Mouse (Mus musculus) midbrain, embryonic 12.5 days (tissue): ENCODE data around the gene Zfp941. TPM values are rescaled to one million over a fixed set of nuclear protein-coding genes. Genes with fewer than 3 reads are reported as not detected.
"Not testable (repeated sequence)": the region's sequence is repeated elsewhere in the genome, so short reads cannot be mapped to it uniquely, and the experiment has no call there.

Source experiments
- ATAC-seq: fragments of 200-750 bp; cut with Nextera tagmentation; 2 replicates; pipeline ENCODE4 v1.8.0; 2017; ENCODE audit warnings: low read depth, moderate TSS enrichment, moderate library complexity; ENCODE audit not compliant: low FRiP score
- H3K27ac ChIP-seq: fragments of 300-500 bp; sonication (generic); replicated peaks from 2 replicates; pipeline ENCODE4 v1.5.1; 2016; ENCODE audit warnings: mild to moderate bottlenecking
- H3K27me3 ChIP-seq: fragments of 300-500 bp; sonication (generic); 2 replicates; pipeline ENCODE4 v1.6.1; 2016; ENCODE audit warnings: mild to moderate bottlenecking
- H3K36me3 ChIP-seq: fragments of 300-500 bp; sonication (generic); 2 replicates; pipeline ENCODE4 v1.6.1; 2016
- H3K4me1 ChIP-seq: fragments of 300-500 bp; sonication (generic); 2 replicates; pipeline ENCODE4 v1.6.1; 2016
- H3K4me2 ChIP-seq: fragments of 300-500 bp; sonication (generic); replicated peaks from 2 replicates; pipeline ENCODE4 v1.6.1; 2016; ENCODE audit warnings: mild to moderate bottlenecking, moderate library complexity
- H3K4me3 ChIP-seq: fragments of 300-500 bp; sonication (generic); 2 replicates; pipeline ENCODE4 v1.5.1; 2016; ENCODE audit warnings: mild to moderate bottlenecking
- H3K9ac ChIP-seq: fragments of 300-500 bp; sonication (generic); replicated peaks from 2 replicates; pipeline ENCODE4 v1.6.1; 2016; ENCODE audit warnings: mild to moderate bottlenecking, moderate library complexity
- H3K9me3 ChIP-seq: fragments of 300-500 bp; sonication (generic); 2 replicates; pipeline ENCODE4 v1.6.1; 2016; ENCODE audit warnings: mild to moderate bottlenecking
- WGBS: fragments of 180-500 bp; shearing (Covaris S2); methylation state at CpG from one replicate; pipeline ENCODE4 v1.1.7; 2016; 5-methylcytosine and 5-hydroxymethylcytosine counted together
- polyA plus RNA-seq: library from polyadenylated mRNA; unstranded; fragments of >200 nt; fragmentation: Nextera tagmentation; extraction: Ambion mirVana; gene quantifications from 2 replicates; pipeline ENCODE4 v1.2.1, GENCODE M21; 2016

The Zfp941 gene
- polyA plus RNA-seq, 1 experiment from 2014 or later = 10.1 TPM

- no peak for ATAC-seq
- Histone ChIP-seq H3K4me1 (no peaks in the 10 kb centered on the region), H3K36me3 (peaks cover 31% of the 10 kb centered on the region), H3K9me3 (no peaks in the 10 kb centered on the region), H3K27me3 (no peaks in the 10 kb centered on the region), H3K4me3 (no peak overlapping the region), H3K27ac (no peak overlapping the region), H3K4me2 (no peak overlapping the region), H3K9ac (no peak overlapping the region)
- WGBS = 93% methylated on average over 6 of the region's 6 CpGs
These were observed 11.5 kb downstream of the Zfp941 start for GRCm38 (mm10) chr7:140810496-140810895.

DNA sequence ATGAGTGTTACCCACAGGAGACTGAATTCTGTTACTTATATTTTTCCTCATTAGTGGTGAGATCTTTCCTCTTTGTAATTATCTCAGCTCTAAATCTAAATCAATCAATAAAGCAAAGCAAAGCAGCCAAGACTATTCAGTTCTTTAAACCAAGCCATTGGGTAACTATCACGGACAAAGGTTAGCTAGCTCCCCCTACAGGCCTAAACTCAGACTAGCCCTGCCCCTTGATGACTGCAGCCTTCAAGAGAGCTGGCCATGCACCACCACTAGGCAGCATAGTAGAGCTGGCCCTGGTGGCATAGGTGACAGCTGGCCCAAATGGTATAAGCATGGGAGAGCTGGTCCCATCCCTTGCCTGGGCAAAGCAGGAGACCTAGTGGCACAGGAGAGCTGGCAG is 16.3 kb downstream of the Zfp941 start:
- H3K9me3 ChIP-seq = no peaks in the 10 kb centered on the region
- no peak overlapping the region for H3K4me2 ChIP-seq
- H3K4me1 ChIP-seq = no peaks in the 10 kb centered on the region
- peaks cover 5% of the 10 kb centered on the region; the same call in 1 of the 2 replicates for H3K36me3 ChIP-seq
- H3K4me3 ChIP-seq = no peak overlapping the region
- no peak overlapping the region for H3K27ac ChIP-seq
- 19% methylated on average over 1 of the region's 1 CpGs for WGBS
- no peak overlapping the region for H3K9ac ChIP-seq
- H3K27me3 ChIP-seq = no peaks in the 10 kb centered on the region
- no peak for ATAC-seq

DNA sequence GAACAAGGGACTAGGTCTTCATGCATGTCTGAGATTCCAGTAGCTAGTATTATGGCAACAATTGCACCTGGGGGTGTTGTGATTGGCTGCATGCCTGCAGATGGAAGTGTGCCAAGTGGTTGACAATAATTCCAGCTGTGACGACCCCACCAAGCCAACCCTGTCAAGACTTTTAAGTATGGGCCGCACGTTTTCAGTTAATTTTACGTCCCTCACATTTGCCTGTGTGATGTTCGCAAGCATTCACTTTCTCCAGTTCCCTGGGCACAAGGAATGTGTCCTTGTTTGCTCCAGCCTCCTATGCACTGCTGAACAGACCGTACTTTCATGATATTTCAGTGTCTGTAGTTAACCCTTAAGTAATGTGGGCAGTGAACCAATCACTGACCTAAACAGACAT is 19.3 kb downstream of the Zfp941 start:
- H3K27ac ChIP-seq = no peak overlapping the region
- no peak overlapping the region for H3K4me2 ChIP-seq
- WGBS = 83% methylated on average over 6 of the region's 6 CpGs
- H3K4me3 ChIP-seq = no peak overlapping the region
- no peak overlapping the region for H3K9ac ChIP-seq
- H3K4me1 ChIP-seq = no peaks in the 10 kb centered on the region
- no peaks in the 10 kb centered on the region for H3K27me3 ChIP-seq
- H3K9me3 ChIP-seq = no peaks in the 10 kb centered on the region
- no peaks in the 10 kb centered on the region for H3K36me3 ChIP-seq
- no peak for ATAC-seq

- no peaks in the 10 kb centered on the region for H3K27me3 ChIP-seq
- no peaks in the 10 kb centered on the region for H3K9me3 ChIP-seq
- H3K9ac ChIP-seq = no peak overlapping the region
- H3K27ac ChIP-seq = no peak overlapping the region
- H3K4me2 ChIP-seq = no peak overlapping the region
- H3K36me3 ChIP-seq = no peaks in the 10 kb centered on the region
- ATAC-seq = no peak
- WGBS = 66% methylated on average over 2 of the region's 2 CpGs
- H3K4me3 ChIP-seq = no peak overlapping the region
- H3K4me1 ChIP-seq = no peaks in the 10 kb centered on the region
These were observed 23.8 kb downstream of the Zfp941 start for GRCm38 (mm10) chr7:140798212-140798611.

DNA sequence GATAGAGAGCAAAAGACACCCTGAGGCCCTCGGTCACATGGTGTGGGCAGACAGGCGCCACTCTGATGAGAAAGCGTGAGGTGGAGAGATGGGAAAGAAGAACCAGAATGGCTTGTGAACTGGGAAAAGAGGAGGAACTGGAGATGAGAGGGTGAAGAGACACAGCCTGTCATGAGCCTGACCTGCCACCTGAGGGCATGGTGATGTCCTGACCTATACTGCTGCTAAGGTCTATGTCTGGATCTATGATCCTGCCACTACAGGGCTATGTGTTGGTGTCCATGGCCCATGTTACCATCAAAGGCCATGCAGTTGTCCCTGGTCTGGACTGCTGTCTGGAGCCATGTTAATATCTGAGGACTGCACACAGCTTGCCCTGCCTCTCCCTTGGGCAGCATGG is 24.4 kb downstream of the Zfp941 start:
- WGBS = 89% methylated on average over 3 of the region's 3 CpGs

GRCm38 (mm10) chr7:140793541-140793940 is 28.4 kb downstream of the Zfp941 start:
- H3K36me3 ChIP-seq = no peaks in the 10 kb centered on the region
- no peak overlapping the region for H3K4me3 ChIP-seq
- no peaks in the 10 kb centered on the region for H3K4me1 ChIP-seq
- H3K9ac ChIP-seq = no peak overlapping the region
- no peak for ATAC-seq
- no peaks in the 10 kb centered on the region for H3K27me3 ChIP-seq
- H3K4me2 ChIP-seq = no peak overlapping the region
- H3K27ac ChIP-seq = no peak overlapping the region
- H3K9me3 ChIP-seq = no peaks in the 10 kb centered on the region
- WGBS = 83% methylated on average over 4 of the region's 4 CpGs

More for the DNA sequence above, 24.4 kb downstream of the Zfp941 start:
- H3K36me3 ChIP-seq = no peaks in the 10 kb centered on the region
- H3K4me2 ChIP-seq = no peak overlapping the region
- H3K9ac ChIP-seq = no peak overlapping the region
- H3K4me1 ChIP-seq = no peaks in the 10 kb centered on the region
- H3K9me3 ChIP-seq = no peaks in the 10 kb centered on the region
- ATAC-seq = no peak
- no peak overlapping the region for H3K27ac ChIP-seq
- H3K27me3 ChIP-seq = no peaks in the 10 kb centered on the region
- H3K4me3 ChIP-seq = no peak overlapping the region

DNA sequence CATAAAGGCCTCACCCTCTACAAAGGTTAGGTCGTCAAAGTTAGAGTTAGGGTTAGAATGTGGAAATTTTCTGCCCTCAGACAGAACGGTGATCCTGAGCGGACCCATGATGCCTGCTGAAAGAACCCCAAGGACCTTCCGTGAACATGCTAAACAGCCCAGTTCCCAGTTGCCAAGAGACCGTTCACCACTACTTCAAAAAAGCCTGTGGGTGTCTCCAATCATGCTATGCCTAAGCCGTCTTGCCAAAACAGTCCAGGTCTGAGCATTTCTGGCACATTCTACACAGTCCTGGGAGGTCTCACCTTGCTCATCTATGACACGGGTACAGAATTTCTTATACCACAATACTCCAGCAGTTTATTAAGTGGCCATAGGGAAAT is 33.9 kb downstream of the Zfp941 start:
- ATAC-seq = no peak
- H3K27me3 ChIP-seq = no peaks in the 10 kb centered on the region
- WGBS = 83% methylated on average over 7 of the region's 7 CpGs
- H3K4me2 ChIP-seq = no peak overlapping the region
- no peaks in the 10 kb centered on the region for H3K9me3 ChIP-seq
- no peak overlapping the region for H3K4me3 ChIP-seq
- H3K4me1 ChIP-seq = no peaks in the 10 kb centered on the region
- no peaks in the 10 kb centered on the region for H3K36me3 ChIP-seq
- no peak overlapping the region for H3K27ac ChIP-seq
- no peak overlapping the region for H3K9ac ChIP-seq

DNA sequence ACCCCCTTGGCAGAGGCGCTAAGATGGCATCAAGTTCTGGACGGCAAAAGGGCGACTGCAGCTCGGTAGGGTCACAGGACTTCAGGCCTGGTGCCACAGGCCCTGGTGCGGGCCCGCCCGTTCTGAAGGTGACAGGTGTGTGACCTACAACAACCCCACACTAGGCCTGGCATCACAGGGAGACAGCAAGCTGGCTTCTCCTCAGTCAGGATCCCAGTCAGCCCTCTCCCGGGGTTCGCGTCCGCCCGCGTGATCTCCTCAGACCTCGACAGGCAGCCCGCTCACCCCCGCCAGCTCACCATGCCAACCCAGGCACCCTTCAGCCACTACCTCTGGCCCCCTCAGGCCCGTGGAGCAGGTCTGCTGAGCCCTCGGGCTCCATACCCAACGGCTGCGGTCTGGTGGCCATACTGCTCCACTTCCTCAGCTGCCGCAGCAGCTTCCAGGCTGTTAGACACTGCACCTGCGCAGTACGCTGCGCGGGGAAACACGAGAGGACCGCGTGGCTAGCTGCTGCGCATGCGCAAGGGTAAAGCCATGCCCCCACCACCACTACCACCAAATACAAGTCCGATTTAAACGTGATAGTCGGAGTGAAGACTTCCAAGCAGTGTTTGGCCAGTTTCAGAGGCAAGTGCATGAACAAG is 34.4 kb downstream of the Zfp941 start, which contains the start of gene Syce1:
Syce1 (minus strand) TSS at position 447 of the 647 bp plus-strand sequence.
- no peak within 1 kb of the TSS for H3K4me2 ChIP-seq
- no peak within 1 kb of the TSS for H3K9ac ChIP-seq
- no peak within 1 kb of the TSS for H3K27ac ChIP-seq
- WGBS = 86% methylated on average over 33 of the region's 33 CpGs
- H3K36me3 ChIP-seq = no peaks in the 10 kb centered on the region
- no peaks in the 10 kb centered on the region for H3K4me1 ChIP-seq
- H3K4me3 ChIP-seq = no peak within 1 kb of the TSS
- H3K27me3 ChIP-seq = no peaks in the 10 kb centered on the region
- ATAC-seq = no peak
- H3K9me3 ChIP-seq = no peaks in the 10 kb centered on the region

GRCm38 (mm10) chr7:140780548-140780947 is 41.4 kb downstream of the Zfp941 start:
- no peak overlapping the region for H3K4me2 ChIP-seq
- 85% methylated on average over 4 of the region's 4 CpGs for WGBS
- H3K27me3 ChIP-seq = no peaks in the 10 kb centered on the region
- no peak overlapping the region for H3K9ac ChIP-seq
- H3K27ac ChIP-seq = no peak overlapping the region
- H3K4me1 ChIP-seq = no peaks in the 10 kb centered on the region
- no peak overlapping the region for H3K4me3 ChIP-seq
- no peaks in the 10 kb centered on the region for H3K9me3 ChIP-seq
- no peaks in the 10 kb centered on the region for H3K36me3 ChIP-seq
- no peak for ATAC-seq

DNA sequence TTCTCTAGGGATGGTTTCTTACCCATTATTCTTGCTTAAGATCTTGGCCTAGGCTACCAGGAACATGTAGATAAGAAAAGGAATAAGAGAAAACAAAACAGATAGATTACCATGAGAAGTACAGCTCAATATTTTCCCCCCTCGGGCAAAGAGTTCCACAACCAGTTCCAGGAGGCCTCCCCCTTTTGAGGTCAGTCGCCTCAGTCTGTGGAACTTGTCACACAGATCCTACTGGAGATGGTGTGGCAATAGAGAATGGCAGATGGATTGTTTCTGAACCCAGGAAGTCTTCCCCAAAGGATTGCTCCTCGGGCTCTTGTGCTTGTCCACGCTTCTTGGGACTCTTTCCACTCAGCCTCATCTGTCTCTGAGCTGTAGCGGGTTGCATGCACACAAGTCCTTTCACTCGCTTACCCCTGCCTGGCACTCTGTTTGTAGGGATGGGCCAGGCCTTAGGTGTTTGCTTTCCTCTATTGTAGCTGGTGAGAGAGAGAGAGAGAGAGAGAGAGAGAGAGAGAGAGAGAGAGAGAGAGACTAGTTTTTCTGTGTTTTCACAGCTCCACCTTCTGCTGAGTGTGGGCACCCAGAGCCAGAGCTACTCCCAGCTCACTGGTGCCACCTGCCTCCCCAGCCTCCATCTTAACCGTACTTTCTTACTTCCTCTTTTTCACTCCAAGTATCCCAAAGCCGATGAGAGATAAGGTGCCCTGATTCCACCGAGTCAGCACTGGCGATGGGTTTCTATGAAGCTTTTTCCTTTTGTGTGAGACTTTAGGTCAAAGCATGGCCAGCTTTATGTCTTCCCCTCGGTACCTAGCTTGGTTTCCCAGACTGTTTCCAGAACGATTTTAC is 55.9 kb downstream of the Zfp941 start:
- no peak overlapping the region for H3K9ac ChIP-seq
- WGBS = 73% methylated on average over 12 of the region's 12 CpGs
- no peak overlapping the region for H3K4me3 ChIP-seq
- no peaks in the 10 kb centered on the region for H3K4me1 ChIP-seq
- ATAC-seq = no peak
- no peak overlapping the region for H3K27ac ChIP-seq
- no peaks in the 10 kb centered on the region for H3K36me3 ChIP-seq
- no peaks in the 10 kb centered on the region for H3K9me3 ChIP-seq
- H3K4me2 ChIP-seq = no peak overlapping the region
- H3K27me3 ChIP-seq = no peaks in the 10 kb centered on the region

DNA sequence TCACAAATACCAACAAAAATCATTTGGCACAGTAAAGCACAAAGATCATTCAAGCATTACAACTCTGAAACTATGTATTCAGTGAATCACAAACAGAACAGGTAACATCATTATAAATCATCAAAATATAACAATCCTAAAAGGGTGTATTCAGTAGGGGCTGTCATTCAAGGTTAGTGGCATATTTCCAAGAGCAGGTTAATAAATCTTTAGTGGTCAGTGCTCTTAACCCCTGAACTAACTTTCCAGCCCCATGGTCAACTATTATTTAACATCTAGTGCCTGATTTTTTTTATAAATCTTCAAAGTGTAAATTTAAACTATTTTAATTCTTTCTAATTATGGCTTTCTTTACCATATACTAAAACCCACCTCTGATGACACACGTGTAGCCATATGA is 56.6 kb downstream of the Zfp941 start:
- not testable (repeated sequence) for H3K4me1 ChIP-seq, H3K36me3 ChIP-seq, H3K27ac ChIP-seq, H3K27me3 ChIP-seq, ATAC-seq, H3K9me3 ChIP-seq, H3K4me3 ChIP-seq, H3K9ac ChIP-seq, H3K4me2 ChIP-seq
- 72% methylated on average over 1 of the region's 1 CpGs for WGBS

DNA sequence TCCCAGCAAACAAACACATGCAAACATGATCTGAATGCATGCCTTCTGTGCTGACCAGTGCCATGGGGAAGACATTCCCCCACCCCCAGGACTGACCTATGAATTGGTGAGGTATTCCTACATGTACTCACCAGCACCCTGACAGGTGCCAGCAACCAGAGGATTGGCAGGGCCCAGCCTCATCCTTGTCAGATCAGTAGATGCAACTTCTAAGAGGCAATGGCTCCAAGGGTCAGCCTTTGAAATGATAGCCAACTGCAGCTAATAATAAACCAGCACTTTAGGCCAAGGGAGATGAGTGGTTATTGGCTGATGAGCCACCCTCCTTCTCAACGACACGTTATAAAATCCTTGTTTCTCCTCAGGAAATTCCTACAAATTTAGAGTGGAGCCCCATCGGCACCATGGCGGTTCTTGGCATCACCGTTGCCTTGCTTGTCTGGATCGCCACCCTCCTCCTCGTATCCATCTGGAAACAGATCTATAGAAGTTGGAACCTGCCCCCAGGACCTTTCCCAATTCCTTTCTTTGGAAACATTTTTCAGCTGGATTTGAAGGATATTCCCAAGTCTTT is 58.4 kb downstream of the Zfp941 start, which contains the start of gene Cyp2e1:
Cyp2e1 (plus strand) TSS at position 293 of the 574 bp plus-strand sequence.
- Histone ChIP-seq H3K27ac (no peak within 1 kb of the TSS), H3K9me3 (no peaks in the 10 kb centered on the region), H3K36me3 (no peaks in the 10 kb centered on the region), H3K27me3 (no peaks in the 10 kb centered on the region), H3K4me2 (no peak within 1 kb of the TSS), H3K4me1 (no peaks in the 10 kb centered on the region), H3K4me3 (no peak within 1 kb of the TSS), H3K9ac (no peak within 1 kb of the TSS)
- WGBS = 93% methylated on average over 7 of the region's 7 CpGs
- ATAC-seq = no peak
